Mouse (Mus musculus) ovary, adult 10 weeks (tissue): ENCODE results near the gene Fbxl14. TPM values are rescaled to one million over a fixed set of nuclear protein-coding genes. Genes with fewer than 3 reads are reported as not detected.

Experiments used
- polyA plus RNA-seq: library from polyadenylated mRNA; stranded (reverse); fragments of 350-450 nt; fragmentation: Illumina TruSeq; extraction: RNeasy Lipid Tissue Mini Kit (QIAGEN cat#74804); gene quantifications from one replicate; pipeline ENCODE4 v1.2.3, GENCODE M21; 2014

Gene Fbxl14
- polyA plus RNA-seq, result 39.3 TPM

GRCm38 (mm10) chr6:119479343-119479875 is at the start of gene Fbxl14:
Gene Fbxl14 (plus strand): TSS chr6:119479668.

Other genes starting within 250 kb of the Fbxl14 start
- not detected for gene Cacna2d4, start 243.1 kb upstream of the Fbxl14 start, polyA plus RNA-seq
- gene Lrtm2, start 148.9 kb upstream of the Fbxl14 start, polyA plus RNA-seq, result 0.17 TPM
- 67.5 TPM for gene Adipor2, start 62.0 kb upstream of the Fbxl14 start, polyA plus RNA-seq
- gene Wnt5b, start 64.7 kb downstream of the Fbxl14 start, polyA plus RNA-seq, result 0.83 TPM